Mouse (Mus musculus) layer of hippocampus, adult 2 months (tissue): ENCODE measurements at regions not wholly inside any gene's neighbourhood (a gene's known extent, or its start where the extent isn't known, plus 50 kb on each side); places are given as distances from the start of the nearest gene placed in this dataset.
A peak's percentile ranks its signal among the peaks of the same experiment; 100 is the strongest.

Experiments used
- DNase-seq, 2 experiments: peaks; one replicate each; pipeline ENCODE4 v3.0.0; 2022; ENCODE audit warnings: low spot score in 2 of 2
- H3K27ac ChIP-seq: fragments of 200-600 bp; 2 replicates; pipeline ENCODE4 v1.8.1; 2022
- H3K4me3 ChIP-seq: fragments of 200-600 bp; 2 replicates; pipeline ENCODE4 v1.8.1; 2022; ENCODE audit warnings: mild to moderate bottlenecking
- CTCF ChIP-seq: fragments of 200-600 bp; conservative IDR thresholded peaks from 2 replicates; pipeline ENCODE4 v1.8.1; 2022; ENCODE audit warnings: antibody characterized with exemption, mild to moderate bottlenecking, moderate library complexity

- H3K27ac ChIP-seq: no peak overlapping the region
- DNase-seq: no peak
- H3K4me3 ChIP-seq: no peak overlapping the region
- no peak for TF ChIP-seq CTCF
These were observed 274.5 kb upstream of the Auts2 start for GRCm38 (mm10) chr5:132817665-132818064.

DNA sequence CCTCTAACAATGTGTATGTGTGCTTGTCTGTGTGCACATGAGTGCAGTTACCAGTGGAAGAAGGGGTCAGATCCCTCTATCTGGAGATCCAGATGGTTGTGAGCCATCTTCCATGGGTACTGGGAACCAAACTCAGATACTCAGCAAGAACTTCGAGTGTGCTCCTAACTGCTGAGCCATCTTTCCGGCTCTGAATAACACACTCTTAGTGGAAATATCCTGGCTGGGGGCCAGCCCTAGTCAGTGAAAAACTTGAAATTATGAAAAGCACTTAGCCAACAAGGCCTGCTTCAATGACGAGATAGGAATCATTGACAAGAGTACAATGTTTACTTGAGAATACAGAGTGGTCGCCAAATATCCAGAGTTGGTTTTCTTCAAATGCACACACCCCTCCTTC, 266.0 kb upstream of the Auts2 start:
- Histone ChIP-seq H3K4me3 (no peak overlapping the region), H3K27ac (no peak overlapping the region)
- no peak for TF ChIP-seq CTCF
- DNase-seq: no peak

DNA sequence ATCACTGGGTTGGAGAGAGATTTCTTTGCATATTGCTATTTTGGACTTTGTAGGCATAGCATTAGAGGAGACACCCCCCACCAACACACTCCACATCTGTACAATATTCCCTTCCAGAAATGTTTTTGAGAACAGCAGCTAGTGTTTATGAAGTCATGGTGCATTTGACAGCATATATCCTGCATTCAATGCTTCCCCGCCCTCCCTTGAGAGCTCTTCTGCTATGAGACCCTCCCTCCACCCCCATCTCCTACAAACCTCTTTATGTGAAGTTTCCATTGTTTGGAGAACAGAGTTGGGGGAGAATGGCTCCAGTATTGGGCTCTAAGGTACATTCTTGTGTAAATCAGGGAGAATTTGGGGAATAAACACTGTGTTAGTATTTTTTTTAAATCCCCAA, 252.9 kb upstream of the Auts2 start:
- DNase-seq: no peak
- TF ChIP-seq CTCF: no peak
- no peak overlapping the region for H3K27ac ChIP-seq

DNA sequence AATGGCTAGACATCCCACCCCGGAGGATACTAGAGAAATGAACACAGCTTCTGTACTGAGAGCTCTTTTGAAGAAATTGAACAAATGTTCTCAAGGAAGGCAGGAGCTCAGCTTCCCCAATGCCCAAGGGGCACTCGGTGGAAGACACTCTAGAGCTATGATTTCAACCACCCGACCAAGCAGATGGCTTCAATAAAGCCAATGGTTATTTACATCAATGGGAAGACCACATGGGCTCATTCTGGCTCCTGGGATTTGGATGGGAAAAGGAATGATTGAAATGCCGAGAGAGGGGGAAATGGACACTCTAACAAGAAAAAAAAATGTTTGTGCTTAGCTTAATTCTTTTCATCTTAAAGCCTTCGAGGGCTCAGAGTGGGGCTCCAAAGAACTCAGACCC, 249.3 kb upstream of the Auts2 start:
- H3K4me3 ChIP-seq: no peak overlapping the region
- no peak overlapping the region for H3K27ac ChIP-seq
- no peak for DNase-seq
- TF ChIP-seq CTCF: no peak

More for the DNA sequence above, 252.9 kb upstream of the Auts2 start:
- H3K4me3 ChIP-seq: no peak overlapping the region

DNA sequence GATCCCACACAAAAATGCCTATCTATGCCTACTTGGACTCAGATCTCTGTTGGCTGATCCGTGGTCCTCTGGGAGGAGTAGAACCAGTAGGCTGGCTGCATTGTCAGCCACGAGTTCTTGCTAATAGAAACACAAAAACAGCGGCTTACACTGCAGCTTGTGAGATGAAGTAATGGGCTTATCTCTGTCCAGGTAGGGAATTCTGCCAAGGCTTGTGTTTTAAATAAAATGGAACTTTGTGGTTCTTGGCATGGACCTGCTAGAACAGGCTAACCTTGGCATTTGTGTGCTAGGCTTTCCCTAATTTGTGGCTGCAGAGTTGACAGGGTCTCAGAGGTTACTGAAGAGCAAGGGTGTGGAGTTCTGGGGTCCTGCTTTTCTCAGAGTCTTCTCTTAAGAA, 242.1 kb upstream of the Auts2 start:
- no peak for DNase-seq
- no peak for TF ChIP-seq CTCF
- Histone ChIP-seq H3K27ac (no peak overlapping the region), H3K4me3 (no peak overlapping the region)

DNA sequence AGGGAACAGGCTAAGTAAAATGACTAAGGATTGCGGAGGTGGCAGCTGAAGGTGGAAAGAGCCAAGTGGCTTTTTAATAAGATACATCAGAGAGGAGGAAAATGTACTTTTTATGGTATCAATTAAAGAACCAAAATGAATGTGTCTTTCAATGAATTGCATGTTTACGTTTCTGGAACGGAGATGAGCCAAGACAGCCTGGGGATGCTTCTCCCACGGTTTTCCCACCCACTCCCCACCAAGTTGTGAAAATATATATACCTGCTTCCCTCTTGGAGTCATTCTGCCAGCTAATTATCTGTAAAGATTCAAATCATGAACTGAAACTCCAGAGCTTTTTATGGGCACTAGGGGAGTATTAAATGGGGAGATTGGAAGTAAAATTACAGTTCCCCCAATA, 241.6 kb upstream of the Auts2 start:
- no peak for DNase-seq
- no peak overlapping the region for H3K4me3 ChIP-seq
- H3K27ac ChIP-seq: no peak overlapping the region
- no peak for TF ChIP-seq CTCF

DNA sequence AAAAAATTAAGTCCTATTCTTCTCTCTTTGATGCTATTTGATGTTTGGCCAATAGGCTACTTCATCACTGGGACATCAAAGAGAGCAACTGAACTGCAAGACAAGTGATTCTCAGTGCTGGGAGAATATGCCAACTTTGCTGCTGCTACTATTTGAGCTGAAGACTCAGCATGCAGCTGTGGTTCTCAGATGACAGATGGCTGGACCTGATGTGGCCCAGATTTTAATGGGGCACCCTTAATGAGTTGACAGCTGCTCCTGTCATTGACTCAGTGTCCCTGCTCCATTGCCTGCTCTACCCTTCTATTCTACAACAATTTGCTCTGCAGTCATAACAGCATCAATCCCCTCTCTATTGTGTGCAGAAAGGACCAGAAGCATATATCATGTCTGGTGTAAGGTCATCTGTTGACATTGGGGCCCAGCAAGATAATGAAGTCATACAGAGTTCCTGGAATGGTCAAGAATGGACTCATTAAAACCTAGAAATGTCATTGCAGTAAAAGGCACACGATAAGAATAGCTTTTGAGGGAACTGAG, 231.1 kb upstream of the Auts2 start:
- TF ChIP-seq CTCF: no peak
- H3K4me3 ChIP-seq: no peak overlapping the region
- no peak for DNase-seq

GRCm38 (mm10) chr5:132760396-132760795, 217.3 kb upstream of the Auts2 start:
- no peak for TF ChIP-seq CTCF

More for the DNA sequence above, 231.1 kb upstream of the Auts2 start:
- no peak overlapping the region for H3K27ac ChIP-seq

DNA sequence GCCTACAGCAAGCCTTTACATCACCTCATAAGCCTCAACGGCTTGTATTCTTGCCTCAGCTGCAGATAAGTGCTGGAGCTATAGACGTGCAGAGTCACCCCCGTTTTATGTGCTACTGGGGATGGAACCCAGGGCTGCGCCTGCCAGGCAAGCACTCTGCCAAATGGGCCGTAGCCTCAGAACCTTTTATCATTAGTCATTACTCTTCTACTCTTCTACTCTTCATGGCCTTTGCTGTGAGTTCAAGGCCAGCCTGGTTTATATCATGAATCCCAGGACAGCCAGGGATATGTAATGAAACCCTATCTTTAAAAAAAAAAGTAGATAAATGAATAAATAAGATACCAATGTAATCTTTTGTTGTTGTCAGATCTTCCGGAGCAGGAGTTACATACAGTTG, 216.6 kb upstream of the Auts2 start:
- no peak overlapping the region for H3K27ac ChIP-seq
- no peak overlapping the region for H3K4me3 ChIP-seq
- DNase-seq: no peak
- TF ChIP-seq CTCF: no peak

More at GRCm38 (mm10) chr5:132760396-132760795, 217.3 kb upstream of the Auts2 start:
- Histone ChIP-seq H3K4me3 (no peak overlapping the region), H3K27ac (no peak overlapping the region)
- no peak for DNase-seq

DNA sequence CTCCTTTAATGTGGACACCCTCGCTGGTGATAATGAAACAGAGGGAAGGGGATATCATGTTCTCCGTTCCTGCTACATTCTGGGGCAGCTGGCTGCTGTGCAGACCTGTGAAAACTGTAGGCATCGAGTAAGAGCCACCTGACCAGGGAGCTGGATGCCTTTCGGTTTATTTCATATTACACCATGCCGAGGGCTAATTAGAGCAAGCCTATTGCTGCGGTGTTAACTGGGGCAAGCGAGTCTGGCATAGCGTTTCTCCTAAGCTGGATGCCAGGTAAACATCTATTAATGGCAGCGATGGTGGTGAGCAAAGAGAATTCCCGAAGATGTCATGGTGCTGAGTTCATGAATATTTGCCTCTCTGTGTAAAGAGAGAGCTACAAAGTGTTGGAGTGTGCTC, 215.8 kb upstream of the Auts2 start:
- H3K4me3 ChIP-seq: peak overlapping the region; percentile 37
- no peak for DNase-seq
- TF ChIP-seq CTCF: no peak
- no peak overlapping the region for H3K27ac ChIP-seq

GRCm38 (mm10) chr5:132737966-132738365, 194.8 kb upstream of the Auts2 start:
- no peak overlapping the region for H3K4me3 ChIP-seq
- H3K27ac ChIP-seq: no peak overlapping the region
- no peak for TF ChIP-seq CTCF

GRCm38 (mm10) chr5:132728689-132729189, 185.6 kb upstream of the Auts2 start:
- DNase-seq: no peak
- no peak overlapping the region for H3K27ac ChIP-seq
- H3K4me3 ChIP-seq: no peak overlapping the region
- TF ChIP-seq CTCF: no peak

More at GRCm38 (mm10) chr5:132737966-132738365, 194.8 kb upstream of the Auts2 start:
- no peak for DNase-seq

GRCm38 (mm10) chr5:132724467-132724866, 181.3 kb upstream of the Auts2 start:
- no peak for TF ChIP-seq CTCF
- peak; percentile 11 to 21 for DNase-seq
- no peak overlapping the region for H3K4me3 ChIP-seq
- H3K27ac ChIP-seq: no peak overlapping the region

DNA sequence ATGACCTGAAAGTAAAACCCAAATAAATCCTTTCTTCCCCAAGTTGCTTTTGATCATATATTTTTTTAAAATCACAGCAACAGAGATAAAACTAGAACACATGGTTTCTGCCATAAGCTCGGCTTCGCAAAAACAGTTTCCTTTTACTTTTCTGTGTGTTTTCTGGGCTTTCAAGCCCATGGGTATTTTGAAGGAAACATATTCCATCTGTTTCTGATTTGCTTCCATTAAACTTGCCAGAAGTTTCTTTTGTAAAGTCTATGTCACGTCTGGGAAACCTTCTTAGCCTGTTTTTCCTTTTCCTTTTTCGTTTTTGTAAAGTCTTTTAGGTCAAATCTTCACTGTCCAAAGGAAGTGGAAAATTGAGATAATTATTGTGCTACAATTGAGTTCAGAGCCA, 167.2 kb upstream of the Auts2 start:
- TF ChIP-seq CTCF: no peak
- Histone ChIP-seq H3K27ac (no peak overlapping the region), H3K4me3 (no peak overlapping the region)
- no peak for DNase-seq
